In genomic region chr3:140566996-140567517, GRCm38 (mm10) we compare ENCODE assay signal across 21 mouse cellular contexts.
"Had no signal": no experiment of that assay in that cellular context is flagged by ENCODE, and none has a peak within 500 bp of the region (broad histone marks: within the 10 kb centered on the region; RNA-seq: fewer than 3 reads in every experiment).

No protein-coding gene starts in this region.

- H3K4me1 ChIP-seq: limb, embryonic 10.5 days; limb, embryonic 13.5 days; liver, embryonic 12.5 days; liver, embryonic 15.5 days; lung, embryonic 15.5 days; megakaryocyte, embryonic 14.5 days; midbrain, embryonic 10.5 days; midbrain, embryonic 13.5 days; neural tube, embryonic 13.5 days; stomach, embryonic 15.5 days had no signal

- H3K9ac ChIP-seq: limb, embryonic 13.5 days; liver, embryonic 12.5 days; liver, embryonic 15.5 days; lung, embryonic 15.5 days; midbrain, embryonic 13.5 days; neural tube, embryonic 13.5 days; stomach, embryonic 15.5 days had no signal

- ATAC-seq: liver, embryonic 12.5 days; midbrain, embryonic 13.5 days had no signal

- H3K4me3 ChIP-seq: layer of hippocampus, adult 2 months; limb, embryonic 10.5 days; limb, embryonic 13.5 days; liver, embryonic 12.5 days; liver, embryonic 15.5 days; lung, embryonic 15.5 days; megakaryocyte, embryonic 14.5 days; midbrain, embryonic 10.5 days; midbrain, embryonic 13.5 days; neural tube, embryonic 13.5 days; stomach, embryonic 15.5 days had no signal

- H3K36me3 ChIP-seq: limb, embryonic 10.5 days; limb, embryonic 13.5 days; liver, embryonic 12.5 days; liver, embryonic 15.5 days; lung, embryonic 15.5 days; midbrain, embryonic 10.5 days; midbrain, embryonic 13.5 days; neural tube, embryonic 13.5 days; stomach, embryonic 15.5 days had no signal

- H3K9me3 ChIP-seq: limb, embryonic 10.5 days; limb, embryonic 13.5 days; liver, embryonic 12.5 days; liver, embryonic 15.5 days; lung, embryonic 15.5 days; megakaryocyte, embryonic 14.5 days; midbrain, embryonic 10.5 days; midbrain, embryonic 13.5 days; neural tube, embryonic 13.5 days; stomach, embryonic 15.5 days had no signal

- H3K4me2 ChIP-seq: limb, embryonic 13.5 days; liver, embryonic 12.5 days; liver, embryonic 15.5 days; lung, embryonic 15.5 days; midbrain, embryonic 13.5 days; neural tube, embryonic 13.5 days; stomach, embryonic 15.5 days had no signal

- H3K27me3 ChIP-seq: limb, embryonic 13.5 days; liver, embryonic 12.5 days; liver, embryonic 15.5 days; lung, embryonic 15.5 days; megakaryocyte, embryonic 14.5 days; midbrain, embryonic 13.5 days; neural tube, embryonic 13.5 days; stomach, embryonic 15.5 days had no signal

- DNase-seq: kidney, postnatal 25 days; layer of hippocampus, adult 9-11 months; liver; lung, adult 18-20 months; lung, postnatal 10 days; lung, postnatal 36 days; right cerebral cortex, postnatal 14 days; right cerebral cortex, postnatal 4 days; thymus, postnatal 25 days had no signal

- H3K27ac ChIP-seq: kidney, postnatal 0 days; layer of hippocampus, adult 2 months; limb, embryonic 10.5 days; limb, embryonic 13.5 days; liver, embryonic 12.5 days; liver, embryonic 15.5 days; lung, embryonic 15.5 days; midbrain, embryonic 10.5 days; midbrain, embryonic 13.5 days; neural tube, embryonic 13.5 days; stomach, embryonic 15.5 days had no signal
